Mouse (Mus musculus): ENCODE measurements around the gene Rnf227.
"Not testable (repeated sequence)": the region's sequence is repeated elsewhere in the genome, so short reads cannot be mapped to it uniquely, and the experiment has no call there.

Gene Rnf227

GRCm38 (mm10) chr11:69340161-69341131 lies at the start of gene Rnf227:
Rnf227 (plus strand) TSS chr11:69340461.
- DNase-seq (ENCODE audit: low read depth, low spot score), result no peak

- DNase-seq (ENCODE audit: low read depth, low spot score), result no peak
Measured at GRCm38 (mm10) chr11:69291111-69291510, 49.1 kb upstream of the Rnf227 start.

DNA sequence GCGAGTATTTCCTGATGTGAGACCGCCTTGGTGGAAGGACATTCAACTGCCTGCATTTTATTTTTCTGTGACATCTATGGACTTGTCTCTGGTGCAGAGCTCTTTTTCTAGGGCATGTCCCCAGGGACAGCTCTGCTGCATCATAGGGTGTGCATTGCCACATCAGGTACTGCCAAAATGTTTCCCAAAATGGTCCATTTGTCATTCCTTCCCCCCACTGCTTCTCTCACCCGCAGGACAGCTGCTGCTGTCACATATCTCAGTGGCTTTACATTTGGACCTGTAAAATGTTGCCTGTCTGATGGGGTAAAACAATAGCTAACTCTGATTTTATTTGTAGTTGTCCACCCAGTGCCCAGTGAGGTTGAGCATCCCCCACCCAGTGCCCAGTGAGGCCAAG lies 45.0 kb upstream of the Rnf227 start:
- no peak for DNase-seq (ENCODE audit: low read depth, low spot score)

DNA sequence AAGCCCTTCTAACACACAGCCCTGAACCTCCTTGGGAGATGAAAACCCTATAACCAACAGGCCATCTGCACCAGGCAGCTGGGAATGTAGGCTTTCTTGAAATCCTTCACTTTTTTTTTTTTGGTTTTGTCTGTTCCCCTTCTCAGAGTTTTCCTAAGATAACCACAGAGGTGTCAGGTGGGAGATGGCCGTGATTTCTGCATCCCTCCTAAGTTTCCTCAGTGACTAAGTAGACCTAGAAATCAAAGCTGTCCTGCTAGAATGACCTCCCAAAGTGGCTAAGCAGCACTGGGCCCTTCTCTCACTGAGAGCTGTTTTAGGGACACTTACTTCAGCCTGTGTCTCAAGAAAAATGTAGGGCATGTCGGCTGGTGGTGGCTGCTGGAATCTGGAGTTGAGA lies 42.5 kb upstream of the Rnf227 start:
- DNase-seq (ENCODE audit: low read depth, low spot score), result no peak

GRCm38 (mm10) chr11:69298231-69298630 lies 42.0 kb upstream of the Rnf227 start:
- DNase-seq (ENCODE audit: low read depth, low spot score), result no peak

DNA sequence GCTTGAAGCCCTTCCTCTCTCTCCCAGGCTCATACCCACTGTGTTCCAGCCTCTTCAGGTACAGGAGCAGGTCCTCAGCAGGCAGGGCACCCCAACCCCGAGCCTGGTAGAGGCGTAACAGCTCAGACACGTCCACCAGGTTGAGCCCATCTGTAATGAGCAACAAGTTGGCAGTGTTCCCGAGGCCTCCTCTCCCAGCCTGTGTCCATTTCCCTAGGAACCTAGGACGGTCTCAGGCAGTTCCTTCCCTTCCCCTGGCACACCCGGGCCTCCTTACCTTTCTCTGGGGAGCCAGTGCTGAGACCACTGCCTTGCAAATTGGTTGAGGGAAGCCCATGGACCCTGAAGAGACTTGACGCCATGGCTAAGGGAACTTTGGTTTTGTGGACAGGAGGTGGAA lies 37.4 kb upstream of the Rnf227 start:
- no peak for DNase-seq (ENCODE audit: low read depth, low spot score)

DNA sequence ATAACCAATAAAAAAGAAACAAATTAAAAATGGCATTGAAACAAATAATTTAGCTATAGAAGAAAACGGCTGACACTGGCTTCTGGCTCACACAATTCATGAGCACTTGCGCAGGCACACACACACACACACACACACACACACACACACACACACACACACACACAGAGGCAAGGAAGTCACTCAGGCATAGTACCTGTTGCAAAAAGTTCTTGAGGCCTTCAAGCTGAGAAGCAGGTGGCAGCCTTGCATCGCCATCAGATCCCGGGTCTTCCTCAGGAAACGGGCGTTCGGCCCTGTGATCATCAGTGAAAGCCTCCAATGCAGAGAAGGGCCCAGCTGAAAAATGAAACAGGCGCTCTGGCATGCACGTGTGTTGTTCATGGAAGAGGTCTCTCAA lies 35.0 kb upstream of the Rnf227 start:
- no peak for DNase-seq (ENCODE audit: low read depth, low spot score)

DNA sequence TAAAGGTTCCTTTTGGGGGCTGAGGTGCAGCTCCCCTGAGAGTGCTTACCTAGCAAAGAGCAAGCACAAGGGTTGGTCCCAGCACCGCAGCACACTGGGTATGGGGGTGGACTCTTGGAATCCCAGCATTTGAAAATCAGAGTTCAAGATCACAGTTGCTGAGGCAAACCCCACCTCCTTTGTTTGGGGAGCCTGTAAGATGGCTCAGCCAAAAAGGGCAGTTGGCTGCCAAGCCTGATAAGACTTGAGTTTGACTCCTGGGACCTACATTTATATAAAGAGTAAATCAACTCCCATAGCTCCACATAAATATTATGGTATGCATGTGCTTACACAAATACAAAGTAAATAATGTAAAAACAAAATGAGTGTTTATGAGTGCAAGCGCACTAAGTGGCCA lies 34.2 kb upstream of the Rnf227 start:
- DNase-seq (ENCODE audit: low read depth, low spot score), result no peak

- no peak for DNase-seq (ENCODE audit: low read depth, low spot score)
Measured at GRCm38 (mm10) chr11:69311266-69311665, 29.0 kb upstream of the Rnf227 start.

DNA sequence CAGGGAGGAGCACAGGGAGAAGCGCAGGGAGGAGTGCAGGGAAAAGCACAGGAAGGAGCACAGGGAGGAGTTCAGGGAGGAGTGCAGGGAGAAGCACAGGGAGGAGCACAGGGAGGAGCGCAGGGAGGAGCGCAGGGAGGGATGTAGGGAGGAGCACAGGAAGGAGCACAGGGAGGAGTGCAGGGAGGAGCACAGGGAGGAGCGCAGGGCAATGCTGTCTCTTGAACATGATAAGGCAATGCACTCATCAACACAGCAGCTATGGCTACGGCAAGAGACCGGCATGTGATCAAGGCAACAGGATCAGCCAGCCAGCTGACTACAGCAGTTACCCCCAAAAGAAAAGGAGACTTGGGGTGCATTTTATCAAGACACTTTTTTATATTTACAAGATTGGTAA lies 23.9 kb upstream of the Rnf227 start:
- DNase-seq (ENCODE audit: low read depth, low spot score), result no peak

- not testable (repeated sequence) for DNase-seq (ENCODE audit: low read depth, low spot score)
Measured at GRCm38 (mm10) chr11:69318000-69318399, 22.3 kb upstream of the Rnf227 start.

DNA sequence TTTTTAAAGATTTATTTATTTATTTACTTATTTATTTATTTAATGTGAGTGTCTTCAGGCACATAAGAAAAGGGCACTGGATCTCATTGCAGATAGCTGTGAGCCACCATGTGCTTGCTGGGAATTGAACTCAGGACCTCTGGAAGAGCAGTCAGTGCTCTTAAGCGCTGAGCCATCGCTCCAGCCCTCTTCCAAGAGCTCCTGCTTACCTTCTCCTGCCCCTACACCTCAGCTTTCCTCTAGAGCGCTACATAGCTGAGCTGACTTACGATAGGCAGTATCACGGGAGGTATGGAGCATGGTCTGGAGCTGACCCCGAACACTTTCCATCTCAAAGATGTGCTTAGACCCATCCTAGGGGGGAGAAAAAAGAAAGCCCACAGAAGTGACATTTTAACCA lies 18.7 kb upstream of the Rnf227 start:
- no peak for DNase-seq (ENCODE audit: low read depth, low spot score)

GRCm38 (mm10) chr11:69322010-69322409 lies 18.3 kb upstream of the Rnf227 start:
- DNase-seq (ENCODE audit: low read depth, low spot score), result no peak

DNA sequence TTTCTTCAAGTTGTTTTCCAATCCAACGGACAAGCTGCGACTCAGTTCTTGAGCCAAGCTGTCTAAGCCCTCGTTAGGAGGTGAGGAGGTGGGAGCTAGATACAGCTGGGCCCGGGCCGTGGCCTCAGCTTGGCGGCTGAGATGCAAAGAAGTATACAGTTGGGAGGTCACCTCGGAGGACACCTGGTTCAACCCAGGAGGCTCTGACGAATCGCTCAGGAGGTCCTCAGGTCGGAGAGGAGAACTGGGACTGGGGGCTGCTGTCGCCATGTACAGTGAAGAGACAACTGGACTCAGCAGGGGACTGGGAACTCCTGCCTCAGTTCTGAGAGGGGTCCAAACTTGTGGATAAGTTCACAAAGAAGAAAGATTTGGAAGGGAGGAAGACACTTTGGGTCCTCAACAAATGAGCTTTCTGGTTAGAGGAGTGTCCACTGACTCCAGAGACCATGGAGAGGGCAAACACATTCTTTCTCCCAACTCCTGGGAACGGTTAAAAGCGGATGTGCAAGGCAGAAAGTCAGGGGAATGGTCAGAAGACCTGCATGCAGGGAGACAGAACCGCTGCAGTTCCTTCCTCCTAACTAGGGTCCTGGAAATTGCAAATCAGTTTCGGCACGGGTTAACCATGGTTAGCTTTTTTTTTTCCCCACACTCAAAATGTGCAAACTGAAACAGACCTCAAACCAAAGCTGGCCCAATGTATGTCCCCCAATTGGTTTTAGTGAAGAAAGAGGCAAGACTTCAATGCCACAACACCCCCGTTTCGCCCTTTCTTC lies 17.4 kb upstream of the Rnf227 start:
- no peak for DNase-seq (ENCODE audit: low read depth, low spot score)

DNA sequence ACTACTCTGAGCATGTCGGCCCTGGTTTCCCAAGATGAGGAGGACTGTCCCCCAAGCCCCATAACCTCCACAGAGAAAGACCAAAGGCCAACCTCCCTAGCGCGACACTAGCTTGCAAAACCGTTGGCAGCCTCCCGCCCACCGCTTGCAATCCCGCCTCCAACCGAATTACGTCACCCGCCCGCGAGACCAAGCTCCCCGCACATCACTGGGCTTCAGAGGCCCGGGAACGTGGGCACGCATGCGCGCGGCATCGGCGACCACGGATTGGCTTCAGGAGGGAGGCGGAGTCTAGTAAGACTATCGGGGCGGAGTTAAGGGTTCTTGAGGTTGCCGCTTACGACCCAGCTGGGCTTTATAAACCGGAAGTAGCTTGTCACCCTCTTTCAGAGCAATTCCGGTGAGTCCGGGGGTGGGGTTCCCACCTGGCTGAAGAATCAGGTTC lies 16.6 kb upstream of the Rnf227 start, which contains the start of the genes Cntrob and Trappc1:
TSS of gene Cntrob (minus strand) at position 109 of the 445 bp plus-strand sequence.
TSS of gene Trappc1 (plus strand) at position 314 of the 445 bp plus-strand sequence.
- peak; percentile 97 for DNase-seq (ENCODE audit: low read depth, low spot score)

DNA sequence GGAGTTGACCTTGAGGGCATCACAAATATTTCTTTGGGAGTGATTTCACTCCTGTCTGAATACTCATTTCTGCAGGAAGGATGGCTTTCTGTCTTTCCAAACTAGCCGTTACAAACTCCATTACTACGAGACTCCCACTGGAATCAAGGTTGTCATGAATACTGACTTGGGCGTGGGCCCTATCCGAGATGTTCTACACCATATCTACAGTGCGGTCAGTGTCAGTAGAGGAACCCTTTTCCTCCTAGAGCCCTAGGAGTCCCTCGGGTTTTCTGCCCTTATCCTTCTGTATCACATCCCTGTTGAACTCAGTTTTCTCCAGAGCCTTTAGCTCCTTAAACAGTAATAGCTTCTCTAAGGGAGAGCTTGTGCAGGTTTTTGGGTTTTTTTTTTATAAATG lies 15.5 kb upstream of the Rnf227 start:
- DNase-seq (ENCODE audit: low read depth, low spot score), result no peak

DNA sequence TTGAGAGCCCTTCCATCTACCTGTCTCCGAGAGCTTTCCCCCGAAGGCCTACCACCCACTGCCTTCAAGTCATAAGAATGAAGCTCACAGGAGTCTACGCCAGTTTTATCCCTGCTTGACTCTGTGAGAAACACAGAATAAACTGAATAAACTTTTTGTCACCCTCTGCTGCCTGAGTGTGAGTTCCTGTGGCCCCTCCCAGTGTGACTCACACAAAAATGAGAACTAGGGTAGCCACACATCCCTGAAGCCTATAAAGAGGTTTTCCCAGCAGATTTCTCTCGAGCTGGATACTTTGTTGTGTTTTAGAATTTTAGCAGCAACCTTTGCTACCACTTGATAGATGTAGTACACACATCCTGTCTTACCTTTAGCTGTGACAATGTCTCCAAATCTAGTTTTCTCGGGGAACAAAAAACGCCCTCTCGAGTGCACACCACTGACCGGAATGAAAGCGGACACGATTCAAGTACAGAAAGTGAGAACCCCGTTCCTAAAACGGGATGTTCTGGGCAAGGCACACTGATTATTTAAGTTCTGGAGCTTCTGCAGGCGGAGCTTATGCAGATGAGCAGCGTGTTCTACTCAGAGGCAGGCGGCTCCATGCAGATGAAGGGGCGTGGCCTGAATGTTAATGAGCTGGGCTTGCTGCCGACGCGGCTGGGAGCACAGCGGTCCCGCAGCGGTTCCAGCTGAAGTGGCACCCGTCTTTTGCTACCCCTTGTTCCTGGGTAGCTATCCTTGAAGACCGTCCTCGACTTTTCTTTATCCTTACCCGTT lies 14.4 kb upstream of the Rnf227 start, which contains the start of gene Kcnab3:
TSS of gene Kcnab3 (plus strand) at position 631 of the 780 bp plus-strand sequence.
- peak; percentile 83 for DNase-seq (ENCODE audit: low read depth, low spot score)

DNA sequence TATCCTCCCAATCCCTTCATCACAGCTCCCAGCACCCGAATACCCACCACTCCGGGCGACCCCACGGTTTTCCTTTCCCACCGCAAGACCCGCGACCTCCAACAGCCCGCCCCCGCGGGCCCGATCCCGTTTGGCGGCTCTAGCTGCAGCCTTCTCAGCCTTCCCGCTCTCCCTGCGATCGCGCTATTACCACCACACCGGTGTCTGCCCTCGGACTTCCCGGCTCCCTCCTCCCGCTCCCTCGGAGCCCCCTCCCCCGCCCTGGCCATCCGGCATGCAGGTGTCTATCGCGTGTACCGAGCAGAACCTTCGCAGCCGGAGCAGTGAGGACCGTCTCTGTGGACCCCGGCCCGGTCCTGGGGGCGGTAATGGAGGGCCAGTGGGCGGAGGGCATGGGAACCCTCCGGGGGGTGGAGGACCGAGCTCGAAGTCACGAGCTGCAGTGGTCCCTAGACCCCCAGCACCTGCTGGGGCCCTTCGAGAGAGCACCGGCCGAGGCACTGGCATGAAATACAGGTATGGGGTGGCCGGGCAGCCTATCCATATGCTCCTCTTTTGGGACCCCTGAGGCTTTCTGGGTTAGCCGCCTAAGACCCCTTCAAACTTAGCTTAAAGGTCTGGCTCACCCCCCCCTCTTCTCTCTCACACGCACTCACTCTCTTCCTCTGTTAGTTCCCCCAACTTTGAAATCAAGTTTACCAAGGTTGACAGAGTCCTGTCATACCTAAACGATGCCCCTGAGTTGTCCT lies 13.7 kb upstream of the Rnf227 start:
- DNase-seq (ENCODE audit: low read depth, low spot score), result no peak

DNA sequence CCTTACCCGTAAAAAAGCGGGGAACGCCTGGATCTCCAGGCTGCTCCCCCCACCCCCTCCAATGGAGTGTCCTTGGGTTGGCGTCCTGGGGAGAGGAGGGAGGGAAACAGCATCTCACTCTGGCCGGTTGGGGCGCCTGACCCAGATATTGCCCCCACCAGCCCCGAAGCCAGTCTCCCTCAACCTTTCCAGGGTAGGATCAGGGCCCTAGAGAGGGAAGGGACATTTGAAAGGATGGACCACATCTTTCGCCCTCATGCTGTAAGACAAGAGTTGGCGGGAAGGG lies 13.2 kb upstream of the Rnf227 start:
- no peak for DNase-seq (ENCODE audit: low read depth, low spot score)

DNA sequence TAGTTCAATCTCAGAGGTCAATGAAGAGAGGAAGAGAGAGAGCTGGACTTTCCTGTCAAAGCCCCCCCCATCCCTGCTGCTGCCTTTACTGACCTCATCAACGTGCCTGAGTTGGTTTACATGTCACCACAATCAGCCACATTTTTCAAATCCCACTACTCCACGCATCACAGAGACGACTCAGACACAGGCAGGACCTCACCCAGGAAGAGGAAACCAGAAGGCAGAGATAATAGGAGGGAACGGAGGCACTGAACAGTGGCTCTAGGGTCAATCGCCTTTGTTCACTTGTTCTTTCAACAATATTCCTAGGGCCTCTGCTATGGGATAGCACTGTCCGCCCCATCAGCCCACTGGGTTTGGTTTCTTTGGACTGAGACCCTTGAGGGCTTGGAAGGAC lies 12.6 kb upstream of the Rnf227 start:
- DNase-seq (ENCODE audit: low read depth, low spot score), result no peak

DNA sequence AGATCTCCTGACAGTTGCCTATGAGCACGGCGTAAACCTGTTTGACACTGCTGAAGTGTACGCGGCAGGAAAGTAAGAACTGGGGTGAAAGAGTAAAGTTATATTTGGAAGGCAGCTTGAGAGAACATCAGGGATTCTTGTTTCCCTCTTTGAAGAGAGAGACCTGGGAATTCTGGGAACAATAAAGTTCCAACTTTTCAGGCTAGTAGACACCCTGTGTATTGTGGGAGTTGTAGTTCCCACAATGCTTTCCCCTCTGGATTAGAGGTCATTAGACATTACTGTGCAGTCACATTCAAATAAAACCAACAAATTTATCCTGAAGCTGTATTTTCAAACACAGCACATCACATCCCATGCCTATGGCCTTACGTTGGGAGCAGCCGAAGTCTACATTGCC lies 11.7 kb upstream of the Rnf227 start:
- no peak for DNase-seq (ENCODE audit: low read depth, low spot score)
